Mouse (Mus musculus) heart, adult 9 months (tissue): ENCODE measurements around the gene Hsf4.
"Not testable (repeated sequence)": the region's sequence is repeated elsewhere in the genome, so short reads cannot be mapped to it uniquely, and the experiment has no call there.

Source experiments
- DNase-seq, 2 experiments: peaks; one replicate each; pipeline ENCODE4 v3.0.0; 2022; ENCODE audit warnings: low spot score in 2 of 2

The Hsf4 gene

DNA sequence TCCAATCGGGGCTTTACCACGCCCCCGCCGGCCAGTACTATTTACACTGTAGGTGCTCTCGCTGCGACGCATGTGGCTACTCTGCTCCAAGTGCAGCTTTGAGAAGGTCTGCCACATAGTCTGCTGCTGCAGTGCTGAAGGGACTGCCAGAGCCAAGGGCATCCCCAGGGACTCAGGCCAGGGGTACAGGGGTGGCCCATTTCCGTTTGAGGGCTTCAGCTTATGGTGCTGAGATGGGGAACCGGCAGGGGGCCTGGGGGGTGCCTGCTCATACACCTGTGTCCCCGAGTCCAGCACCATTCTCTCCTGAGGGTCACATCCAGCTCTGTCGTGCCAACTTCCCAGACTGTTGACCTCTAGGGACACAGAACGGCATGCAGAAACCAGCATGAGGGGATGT lies 15.9 kb downstream of the Hsf4 start:
- no peak for DNase-seq

DNA sequence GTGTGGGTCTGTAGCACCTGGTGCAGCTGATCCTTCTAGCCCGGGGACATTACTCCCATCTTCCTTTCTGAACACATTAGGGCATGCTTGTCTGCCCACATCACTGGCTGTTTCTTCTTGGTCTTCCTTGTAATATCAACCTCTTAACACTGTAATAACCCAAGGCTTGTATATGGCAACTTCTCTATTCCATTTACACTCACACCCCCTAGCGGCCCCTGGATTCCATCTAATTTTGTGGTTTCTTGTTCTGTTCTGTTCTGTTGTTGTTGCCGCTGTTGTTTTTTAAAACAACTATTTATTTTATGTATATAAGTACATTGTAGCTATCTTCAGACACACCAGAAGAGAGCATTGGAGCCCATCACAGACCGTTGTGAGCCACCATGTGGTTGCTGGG lies 17.3 kb downstream of the Hsf4 start:
- DNase-seq, result no peak

DNA sequence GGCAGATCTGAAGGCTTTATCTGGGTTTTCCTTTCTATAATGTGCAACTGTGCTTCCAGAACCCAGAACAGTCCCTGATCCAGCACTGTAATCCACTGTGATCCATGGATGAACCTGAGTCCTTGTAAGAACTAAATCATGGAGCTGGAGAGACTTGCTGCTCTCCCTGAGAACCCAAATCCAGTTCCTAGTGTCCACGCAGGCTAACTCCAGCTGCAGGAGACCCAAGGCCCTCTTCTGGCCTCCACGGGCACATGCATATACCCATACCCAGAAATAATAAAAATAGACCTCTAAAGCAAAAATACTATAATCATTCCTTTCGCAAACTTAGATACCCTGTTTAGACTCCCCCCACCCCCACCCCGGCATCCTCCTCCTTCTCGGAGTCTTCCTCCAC lies 18.6 kb downstream of the Hsf4 start:
- DNase-seq, result no peak

DNA sequence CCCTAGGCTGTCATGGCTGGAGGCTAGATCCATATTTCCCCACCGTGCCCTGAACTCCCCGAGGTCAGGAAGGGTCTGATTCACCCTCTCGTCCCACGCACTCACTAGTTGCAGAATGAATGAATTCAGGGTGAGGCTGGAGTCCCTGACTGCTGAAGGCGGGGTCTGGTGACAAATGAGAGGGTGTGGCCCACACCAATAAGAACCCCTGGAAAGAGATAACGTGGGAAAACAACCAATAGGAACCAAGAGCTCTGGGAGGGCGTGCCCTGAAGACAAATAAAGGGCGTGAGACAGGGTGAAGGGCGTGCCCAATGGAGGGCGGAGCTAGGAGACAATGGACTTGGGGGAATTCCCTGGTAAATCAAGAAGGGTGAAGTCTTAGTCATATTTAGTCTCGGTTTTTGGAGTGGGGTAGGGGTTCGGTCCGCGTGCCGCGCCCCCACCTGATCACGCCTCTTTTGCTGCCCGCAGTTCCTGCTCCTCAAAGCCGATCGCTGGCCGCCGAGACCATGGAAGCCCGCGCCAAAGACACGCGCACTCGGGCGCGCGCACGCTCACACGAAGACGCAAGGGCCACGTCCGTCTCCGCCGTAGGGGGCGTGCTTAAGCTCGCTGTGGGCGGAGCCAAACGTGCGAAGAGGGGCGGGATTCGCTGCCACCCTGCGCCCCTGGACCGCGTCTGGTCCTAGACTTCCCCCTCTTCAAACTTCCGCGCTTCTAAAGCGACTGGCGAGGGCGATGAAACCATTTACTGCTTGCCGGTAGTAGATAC lies 19.5 kb downstream of the Hsf4 start:
- DNase-seq, result peak; percentile 91 to 92

DNA sequence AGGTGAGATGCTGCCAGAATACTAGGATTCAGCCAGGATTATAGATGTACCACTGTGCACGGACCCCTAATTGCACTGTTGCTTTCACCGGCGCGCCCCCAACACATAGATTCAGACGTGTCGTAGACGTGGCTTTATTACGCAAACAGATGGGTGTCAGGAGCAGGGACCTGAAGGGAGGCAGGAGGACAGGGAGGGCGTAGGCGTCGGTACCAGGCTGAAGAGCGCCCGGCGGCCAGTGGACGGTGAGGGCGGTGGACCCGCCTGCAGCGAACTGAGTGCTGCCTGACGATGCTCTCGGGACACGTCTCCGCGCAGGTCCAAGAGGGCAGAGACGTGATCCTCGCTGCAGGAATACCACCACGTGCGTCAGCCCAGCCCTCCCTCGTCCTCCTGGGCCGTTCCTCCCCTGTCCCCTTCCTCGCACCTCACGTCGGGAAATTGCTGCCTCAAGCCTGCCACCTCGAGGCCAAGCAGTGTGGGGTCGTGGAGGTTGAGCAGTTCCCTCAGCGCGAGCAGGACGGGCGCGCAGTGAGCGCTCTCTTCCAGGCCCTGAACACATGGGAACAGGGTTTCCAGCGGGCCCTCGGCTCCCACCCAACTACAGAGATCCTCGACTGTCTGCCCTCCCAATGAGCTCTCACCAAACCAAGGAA lies 20.3 kb downstream of the Hsf4 start, which contains the start of gene 4931428F04Rik:
TSS of gene 4931428F04Rik (minus strand) at position 60 of the 656 bp plus-strand sequence.
- DNase-seq, result no peak

DNA sequence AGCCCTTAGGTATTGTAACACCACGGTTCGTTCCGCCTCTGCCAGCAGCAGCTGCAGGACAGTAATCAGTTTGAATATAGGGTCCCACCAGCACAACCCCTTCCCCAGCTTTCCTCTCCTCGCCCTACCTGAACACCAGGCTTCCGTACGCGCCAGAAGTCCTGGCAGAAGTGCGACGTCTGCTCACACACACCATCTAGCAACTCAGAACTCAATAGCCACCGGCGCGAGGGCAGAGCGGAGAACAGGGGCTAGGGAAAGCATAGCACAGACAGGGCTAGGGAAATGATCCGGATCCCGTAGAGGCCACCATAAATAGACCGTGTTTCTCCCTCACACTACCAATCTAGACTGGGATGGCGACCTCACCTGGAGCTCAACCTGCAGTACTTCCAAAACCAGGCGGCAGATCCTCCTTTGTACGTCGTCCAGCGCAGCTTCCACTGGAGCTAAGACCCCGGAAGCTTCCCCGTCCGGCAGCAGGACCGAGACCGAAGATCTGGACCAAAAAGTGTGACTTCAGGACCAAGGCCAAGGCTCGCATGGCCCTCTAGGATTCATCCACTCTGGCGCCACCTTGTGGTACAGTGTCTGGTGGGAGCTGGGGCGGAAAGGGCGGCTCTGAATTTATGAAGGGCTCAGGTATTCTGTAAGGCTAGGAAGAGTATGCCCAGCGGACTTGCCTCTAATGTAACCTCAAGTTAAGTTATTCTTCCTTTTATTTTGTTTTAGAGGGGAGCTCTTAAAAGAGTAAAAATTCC lies 21.1 kb downstream of the Hsf4 start:
- peak; percentile 65 to 82 for DNase-seq

DNA sequence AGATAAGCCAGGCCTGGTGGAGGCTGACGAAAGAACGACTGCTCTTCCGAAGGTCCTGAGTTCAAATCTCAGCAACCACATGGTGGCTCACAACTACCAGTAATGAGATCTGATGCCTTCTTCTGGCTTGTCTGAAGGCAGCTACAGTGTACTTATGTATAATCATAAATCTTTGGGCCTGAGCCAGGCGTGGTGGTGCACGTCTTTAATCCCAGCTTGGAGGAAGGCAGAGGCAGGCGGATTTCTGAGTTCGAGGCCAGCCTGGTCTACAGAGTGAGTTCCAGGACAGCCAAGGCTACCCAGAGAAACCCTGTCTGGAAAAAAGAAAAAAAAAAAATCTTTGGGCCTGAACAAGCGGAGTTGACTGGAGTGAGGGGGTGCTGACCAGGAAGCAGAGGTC lies 21.8 kb downstream of the Hsf4 start:
- DNase-seq, result not testable (repeated sequence)

DNA sequence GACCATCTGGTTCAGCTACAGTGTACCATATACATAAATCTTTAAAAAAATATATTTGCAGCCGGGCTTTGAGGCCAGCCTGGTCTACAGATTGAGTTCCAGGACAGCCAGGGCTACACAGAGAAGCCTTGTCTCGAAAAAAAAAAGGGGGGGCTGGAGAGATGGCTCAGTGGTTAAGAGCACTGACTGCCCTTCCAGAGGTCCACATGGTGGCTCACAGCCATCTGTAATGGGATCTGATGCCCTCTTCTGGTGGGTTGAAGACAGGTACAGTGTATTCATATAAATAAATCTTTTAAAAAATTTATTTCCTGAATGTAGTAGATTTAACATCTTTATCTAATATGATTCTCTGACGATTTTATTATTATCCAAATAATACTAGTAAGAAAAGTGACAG lies 22.2 kb downstream of the Hsf4 start:
- DNase-seq, result not testable (repeated sequence)

DNA sequence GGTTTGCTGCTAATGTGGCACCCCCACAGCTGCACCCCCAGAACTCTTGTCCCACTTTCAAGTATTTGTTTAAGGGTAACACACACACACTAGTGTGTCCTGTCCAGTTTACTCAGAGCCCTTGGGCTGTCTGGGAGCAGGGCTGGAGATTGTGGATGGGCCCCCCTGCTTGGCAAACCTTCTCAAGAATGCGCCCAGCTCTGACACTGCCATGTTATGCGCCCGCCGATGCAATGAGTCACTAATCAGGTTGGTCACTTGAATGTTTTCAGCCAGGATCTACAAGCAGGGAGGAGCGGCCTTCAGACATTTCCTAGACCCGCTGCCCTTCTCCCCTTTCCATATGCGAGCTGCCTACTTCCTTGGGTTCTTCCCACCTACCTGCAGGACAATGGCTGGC lies 22.9 kb downstream of the Hsf4 start:
- DNase-seq, result no peak

DNA sequence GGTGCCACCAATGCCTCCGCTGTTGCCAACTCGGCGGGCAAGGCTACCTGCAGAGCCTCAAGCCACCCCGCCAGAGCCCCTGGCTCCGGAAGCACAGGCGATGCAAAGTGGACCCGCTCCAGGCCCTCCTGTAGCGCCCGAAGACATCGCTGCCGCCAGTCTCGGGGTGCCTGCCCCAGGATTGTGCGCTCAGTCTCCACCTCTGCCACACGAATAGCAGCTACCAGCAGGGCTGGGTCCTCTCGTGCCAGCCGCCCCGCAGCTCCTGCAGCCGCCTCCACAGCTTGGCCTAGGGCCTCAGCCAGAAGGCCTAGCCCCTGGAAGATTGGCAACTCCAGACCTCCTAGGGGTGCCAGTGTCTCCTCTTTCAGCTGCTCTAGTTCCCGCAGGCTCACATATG lies 23.8 kb downstream of the Hsf4 start:
- DNase-seq, result no peak

DNA sequence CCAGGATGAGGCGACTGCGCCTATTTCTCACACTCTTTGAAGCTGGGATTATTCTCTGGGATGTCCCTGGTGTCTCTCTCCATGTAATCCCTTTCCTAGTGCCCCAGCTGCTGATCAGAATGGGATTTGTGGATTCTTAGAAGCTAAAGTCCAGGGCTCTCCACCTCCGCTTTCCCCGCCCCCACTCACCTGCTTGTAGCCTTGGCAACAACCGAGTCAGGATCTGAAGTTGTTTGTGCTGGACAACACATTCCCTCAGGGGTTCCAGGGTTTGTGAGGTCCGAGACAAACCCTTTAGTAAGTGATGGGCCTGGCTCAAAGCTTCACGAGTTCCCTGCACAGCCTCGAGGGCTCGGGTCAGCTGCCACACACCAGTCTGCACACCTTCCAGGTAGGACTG lies 25.2 kb downstream of the Hsf4 start:
- no peak for DNase-seq

DNA sequence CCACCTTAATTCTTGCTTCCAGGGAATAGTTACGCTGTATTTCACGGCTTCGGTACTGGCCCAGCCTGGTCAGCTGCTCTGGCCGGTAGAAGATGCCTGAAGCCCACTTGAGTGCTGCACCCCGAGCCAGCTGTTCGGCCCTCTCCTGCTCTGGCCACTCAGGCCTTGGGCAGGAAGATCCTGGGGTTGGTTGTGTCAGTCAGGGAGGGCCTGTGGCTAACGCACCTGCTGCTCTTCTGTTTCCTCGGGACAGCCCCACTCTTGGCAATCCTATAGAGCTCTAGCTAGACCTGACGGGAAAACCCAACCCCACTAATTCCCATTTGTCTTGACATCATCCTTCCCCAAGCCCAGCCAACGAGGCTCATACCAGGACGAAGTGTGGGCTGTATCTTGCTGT lies 25.7 kb downstream of the Hsf4 start:
- no peak for DNase-seq

DNA sequence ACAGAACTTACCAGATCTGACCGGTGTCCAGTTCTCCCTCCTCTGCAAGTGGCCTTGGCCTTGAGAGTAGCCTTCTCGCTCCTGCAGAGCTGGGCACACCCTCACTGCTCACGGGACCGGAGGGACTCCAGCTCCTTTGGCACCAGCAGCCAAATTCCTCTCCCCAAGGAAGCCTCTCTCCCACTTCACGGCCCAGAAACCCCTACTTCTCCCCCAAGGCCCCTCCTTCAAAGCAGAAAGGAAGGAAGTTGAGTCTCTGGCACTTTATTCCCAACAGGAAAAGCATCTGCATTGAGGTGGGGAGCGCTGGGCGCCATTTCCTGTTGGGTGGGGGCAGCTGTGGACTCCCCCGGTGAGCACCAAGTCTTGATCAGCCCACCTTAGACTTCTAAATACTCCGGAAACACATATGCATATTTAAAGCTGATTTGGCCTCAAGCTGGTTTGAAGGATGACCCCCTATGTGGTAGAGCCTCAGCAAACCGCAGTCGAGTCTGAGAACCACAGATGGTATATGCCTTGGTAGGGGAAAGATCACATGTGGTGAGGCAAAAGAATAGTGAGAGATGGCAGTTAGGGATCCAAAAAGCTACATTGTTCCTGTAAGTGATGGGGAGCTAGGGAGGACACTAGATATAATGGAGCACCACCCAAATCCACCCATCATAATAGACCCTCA lies 26.4 kb downstream of the Hsf4 start, which contains the start of gene Exoc3l:
TSS of gene Exoc3l (minus strand) at position 207 of the 679 bp plus-strand sequence.
- peak in 1 of 2 experiments; percentile 48 for DNase-seq

DNA sequence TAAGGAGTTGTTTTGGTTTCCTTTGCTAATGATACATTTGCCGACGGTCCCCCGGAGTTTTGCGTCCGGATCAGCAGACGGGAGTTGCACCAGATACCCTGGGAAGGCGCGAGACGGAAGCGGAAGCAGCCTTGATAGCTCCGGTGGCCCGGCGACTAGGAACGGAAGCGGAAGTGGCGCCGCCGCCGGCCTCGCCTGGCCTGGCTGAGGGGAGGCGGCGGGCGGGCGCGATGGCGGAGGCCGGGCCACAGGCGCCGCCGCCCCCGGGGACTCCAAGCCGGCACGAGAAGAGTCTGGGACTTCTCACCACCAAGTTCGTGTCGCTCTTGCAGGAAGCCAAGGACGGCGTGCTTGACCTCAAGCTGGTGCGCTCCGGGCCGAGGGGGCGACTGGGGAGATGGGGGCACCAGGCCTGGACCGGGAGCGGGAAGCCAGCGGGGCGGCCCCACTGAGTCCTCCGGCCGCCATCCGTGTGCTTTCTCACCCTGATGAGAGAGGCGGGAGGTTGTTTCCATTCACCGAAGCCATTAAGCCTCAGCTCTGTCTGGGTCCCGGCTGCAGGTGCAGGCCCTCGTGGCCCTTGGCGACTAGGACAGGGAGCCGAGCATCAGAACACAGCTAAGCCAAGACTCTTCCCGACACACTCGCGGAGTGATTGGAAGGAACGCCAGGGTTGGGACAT lies 28.1 kb downstream of the Hsf4 start, which contains the start of gene E2f4:
TSS of gene E2f4 (plus strand) at position 153 of the 682 bp plus-strand sequence.
- DNase-seq, result peak; percentile 93

DNA sequence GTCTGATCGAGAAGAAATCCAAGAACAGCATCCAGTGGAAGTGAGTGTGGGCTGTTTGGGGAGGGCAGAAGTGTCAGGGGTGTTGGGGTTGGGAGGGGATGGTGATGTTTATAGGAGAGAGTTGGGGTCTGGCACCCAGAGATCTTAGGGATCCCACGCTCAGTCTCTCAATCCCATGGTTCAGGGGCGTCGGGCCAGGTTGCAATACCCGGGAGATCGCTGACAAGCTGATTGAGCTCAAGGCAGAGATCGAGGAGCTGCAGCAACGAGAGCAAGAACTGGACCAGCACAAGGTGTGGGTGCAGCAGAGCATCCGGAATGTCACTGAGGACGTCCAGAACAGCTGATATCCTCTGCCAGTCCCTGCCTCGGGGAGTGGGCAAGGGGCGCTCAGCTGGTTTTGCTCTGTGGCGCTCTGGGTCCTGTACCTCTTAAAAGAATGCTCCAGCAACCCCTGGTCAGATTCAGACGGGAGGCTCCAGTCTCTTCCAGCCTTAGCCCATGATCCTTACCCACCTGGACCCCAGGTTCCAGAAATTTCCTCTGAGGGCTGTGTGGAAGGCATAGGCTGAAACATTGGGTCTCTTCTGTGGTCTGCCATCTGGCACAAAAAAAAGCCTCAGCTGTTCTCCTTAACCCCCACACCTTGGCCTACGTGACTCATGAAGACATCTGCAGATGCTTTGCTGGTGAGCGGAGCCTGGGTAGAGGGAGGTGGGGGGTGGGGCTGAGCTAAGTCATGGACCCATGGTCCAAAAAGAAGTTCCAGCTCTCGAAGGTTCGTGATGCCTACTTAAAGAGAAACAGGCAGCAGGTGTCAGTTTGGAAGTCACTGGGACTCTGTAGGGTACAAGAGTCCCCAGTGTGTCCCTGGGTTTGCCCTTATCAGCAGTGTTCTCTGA lies 29.0 kb downstream of the Hsf4 start:
- no peak for DNase-seq

DNA sequence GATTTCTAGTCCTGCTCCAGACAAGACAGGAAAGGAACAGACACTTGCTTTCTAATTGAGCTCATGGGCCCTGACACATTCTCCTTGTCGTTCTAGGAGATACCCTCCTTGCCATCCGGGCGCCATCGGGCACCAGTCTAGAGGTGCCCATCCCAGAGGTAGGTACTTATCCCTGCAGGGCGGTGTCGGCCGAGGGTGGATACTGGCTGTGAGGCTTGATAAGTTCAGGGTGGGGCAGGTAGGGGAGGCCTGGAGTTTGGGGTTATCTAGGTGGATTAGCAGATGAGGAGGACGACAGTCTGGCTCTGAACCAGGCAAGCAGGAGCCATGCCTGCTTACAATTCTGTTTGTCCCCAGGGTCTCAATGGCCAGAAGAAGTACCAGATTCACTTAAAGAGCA lies 30.4 kb downstream of the Hsf4 start:
- no peak for DNase-seq

DNA sequence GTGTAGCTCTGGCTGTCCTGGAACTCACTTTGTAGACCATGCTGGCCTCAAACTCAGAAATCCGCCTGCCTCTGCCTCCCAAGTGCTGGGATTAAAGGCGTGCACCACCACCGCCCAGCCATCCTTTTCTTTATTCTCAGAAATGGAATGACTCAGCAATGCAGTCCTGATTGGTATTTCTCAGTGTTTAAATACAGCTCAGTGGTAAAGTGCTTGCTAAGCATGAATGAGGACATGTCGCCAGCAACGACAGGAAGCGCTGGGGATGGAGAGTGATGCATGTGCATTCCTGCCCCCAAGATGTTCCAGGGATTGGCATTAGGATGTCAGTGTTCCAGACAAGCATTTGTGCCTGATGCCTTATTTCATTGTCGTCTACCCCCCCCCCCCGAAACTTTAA lies 33.8 kb downstream of the Hsf4 start:
- DNase-seq, result no peak

DNA sequence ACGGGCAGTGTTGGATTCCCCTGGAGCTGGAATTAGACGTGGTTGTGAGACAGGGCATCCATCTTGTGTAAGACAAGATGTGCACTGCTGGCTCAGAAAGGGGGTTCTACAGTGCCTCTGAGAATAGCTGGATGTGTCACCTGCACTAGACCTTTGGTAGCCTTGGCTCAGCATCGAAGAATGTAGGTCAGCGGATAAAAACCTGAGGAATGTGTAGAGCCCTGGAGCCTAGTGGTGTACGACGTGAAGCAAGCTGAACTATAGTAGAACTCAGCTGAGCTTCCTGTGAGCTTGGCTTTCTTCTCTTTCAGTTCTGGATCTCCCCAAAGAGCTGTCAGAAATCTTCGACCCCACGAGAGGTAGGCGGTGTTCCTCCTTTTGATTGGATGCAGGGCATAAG lies 34.3 kb downstream of the Hsf4 start:
- DNase-seq, result no peak

DNA sequence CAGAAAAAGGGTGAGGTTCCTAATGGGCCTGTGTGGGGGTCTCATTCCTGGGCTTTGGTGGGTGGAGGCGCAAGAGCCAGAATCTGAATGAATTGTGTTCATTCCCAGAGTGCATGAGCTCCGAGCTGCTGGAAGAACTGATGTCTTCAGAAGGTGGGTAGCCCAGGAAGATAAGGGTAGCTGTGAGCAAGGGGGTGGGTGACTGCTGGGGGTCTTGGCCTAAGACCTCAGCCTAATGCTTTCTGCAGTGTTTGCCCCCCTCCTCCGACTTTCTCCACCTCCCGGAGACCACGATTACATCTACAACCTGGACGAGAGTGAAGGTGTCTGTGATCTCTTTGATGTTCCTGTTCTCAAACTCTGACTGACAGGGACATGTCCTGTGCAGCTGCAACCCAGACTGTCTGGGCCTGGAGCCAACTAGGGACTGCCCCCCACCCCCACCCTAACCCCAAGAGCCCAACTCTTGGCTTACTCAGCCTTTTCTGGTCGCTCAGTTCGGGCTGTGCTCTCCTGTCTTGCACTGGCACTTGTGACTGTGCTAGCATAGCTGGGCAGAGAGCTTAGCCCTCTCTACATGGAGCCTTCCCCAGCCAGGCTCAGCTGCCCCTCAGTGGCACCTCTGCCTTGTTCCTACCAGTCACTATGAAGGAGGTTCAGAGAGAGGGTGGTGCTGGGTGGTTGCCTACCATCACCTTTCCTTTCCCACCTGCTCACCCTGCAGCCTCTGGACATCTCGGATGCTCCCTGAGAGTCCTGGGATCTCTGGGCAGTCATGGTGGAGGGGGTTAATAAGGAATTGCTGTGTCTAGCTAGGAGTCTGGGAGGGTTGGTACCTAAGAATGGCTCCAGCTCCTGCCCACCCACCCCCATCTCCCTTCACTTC lies 35.0 kb downstream of the Hsf4 start:
- no peak for DNase-seq
